Mouse (Mus musculus): Measurements from ENCODE around the gene Erlin1. TPM values are rescaled to one million over a fixed set of nuclear protein-coding genes. Genes with fewer than 3 reads are reported as not detected.

The Erlin1 gene
- polyA plus RNA-seq, 1 experiment from 2014 or later, result 16.3 TPM

- H3K27ac ChIP-seq (replicated peaks; ENCODE audit: low read depth, low read length), result peak overlapping the region; percentile 77
- ATAC-seq (ENCODE audit: low FRiP score, low TSS enrichment) (no peak), DNase-seq (no peak)
- H3K4me3 ChIP-seq (replicated peaks; ENCODE audit: low read depth, low read length), result peak overlapping the region; percentile 76
- peak overlapping the region; percentile 80 for H3K9ac ChIP-seq (replicated peaks; ENCODE audit: low read length)
- H3K36me3 ChIP-seq (ENCODE audit: control insufficient read depth, insufficient read depth, low read length), result peaks cover 16% of the 10 kb centered on the region
- 9% methylated on average over 4 of the region's 4 CpGs for WGBS
- H3K27me3 ChIP-seq (ENCODE audit: control insufficient read depth, insufficient read depth, low read length), result no peaks in the 10 kb centered on the region
- peak overlapping the region; percentile 89 for H3K4me2 ChIP-seq (ENCODE audit: low read length)
- H3K4me1 ChIP-seq (ENCODE audit: control insufficient read depth, insufficient read depth, low read length), result peaks cover 10% of the 10 kb centered on the region
- H3K9me3 ChIP-seq (ENCODE audit: control insufficient read depth, low read length), result no peaks in the 10 kb centered on the region
These were observed 288 bp upstream of the Erlin1 start for GRCm38 (mm10) chr19:44069914-44070232.

- 87% methylated on average over 4 of the region's 4 CpGs for WGBS
- H3K9ac ChIP-seq (replicated peaks; ENCODE audit: low read length), result no peak overlapping the region; the same call in 1 of the 2 replicates
- no peak for ATAC-seq (ENCODE audit: low FRiP score, low TSS enrichment)
These were observed 1.4 kb downstream of the Erlin1 start for GRCm38 (mm10) chr19:44068232-44068631.

GRCm38 (mm10) chr19:44067323-44068049 is 2.1 kb downstream of the Erlin1 start:
- H3K4me1 ChIP-seq (ENCODE audit: control insufficient read depth, insufficient read depth, low read length), result peaks cover 10% of the 10 kb centered on the region
- no peak overlapping the region for H3K27ac ChIP-seq (replicated peaks; ENCODE audit: low read depth, low read length)
- no peak overlapping the region for H3K4me3 ChIP-seq (replicated peaks; ENCODE audit: low read depth, low read length)
- H3K4me2 ChIP-seq (ENCODE audit: low read length), result no peak overlapping the region
- H3K9me3 ChIP-seq (ENCODE audit: control insufficient read depth, low read length), result no peaks in the 10 kb centered on the region
- no peaks in the 10 kb centered on the region for H3K27me3 ChIP-seq (ENCODE audit: control insufficient read depth, insufficient read depth, low read length)
- ATAC-seq (ENCODE audit: low FRiP score, low TSS enrichment) (no peak), DNase-seq (no peak)
- H3K36me3 ChIP-seq (ENCODE audit: control insufficient read depth, insufficient read depth, low read length), result peaks cover 18% of the 10 kb centered on the region; the same call in 1 of the 2 replicates
- no peak overlapping the region for H3K9ac ChIP-seq (replicated peaks; ENCODE audit: low read length)
- WGBS, result 88% methylated on average over 9 of the region's 9 CpGs

More at GRCm38 (mm10) chr19:44068232-44068631, 1.4 kb downstream of the Erlin1 start:
- Histone ChIP-seq H3K36me3 (ENCODE audit: control insufficient read depth, insufficient read depth, low read length) (peaks cover 18% of the 10 kb centered on the region; the same call in 1 of the 2 replicates), H3K27me3 (ENCODE audit: control insufficient read depth, insufficient read depth, low read length) (no peaks in the 10 kb centered on the region), H3K27ac (replicated peaks; ENCODE audit: low read depth, low read length) (no peak overlapping the region), H3K9me3 (ENCODE audit: control insufficient read depth, low read length) (no peaks in the 10 kb centered on the region), H3K4me3 (replicated peaks; ENCODE audit: low read depth, low read length) (peak overlapping the region; percentile 76), H3K4me2 (ENCODE audit: low read length) (peak overlapping the region; percentile 89), H3K4me1 (ENCODE audit: control insufficient read depth, insufficient read depth, low read length) (peaks cover 10% of the 10 kb centered on the region)
- DNase-seq, result no peak

GRCm38 (mm10) chr19:44064734-44065133 is 4.9 kb downstream of the Erlin1 start:
- no peaks in the 10 kb centered on the region for H3K27me3 ChIP-seq (ENCODE audit: control insufficient read depth, insufficient read depth, low read length)
- ATAC-seq (ENCODE audit: low FRiP score, low TSS enrichment), result no peak
- 95% methylated on average over 2 of the region's 2 CpGs for WGBS
- peaks cover 42% of the 10 kb centered on the region for H3K36me3 ChIP-seq (ENCODE audit: control insufficient read depth, insufficient read depth, low read length)
- no peak overlapping the region for H3K9ac ChIP-seq (replicated peaks; ENCODE audit: low read length)
- H3K4me1 ChIP-seq (ENCODE audit: control insufficient read depth, insufficient read depth, low read length), result peaks cover 10% of the 10 kb centered on the region
- no peak for DNase-seq
- no peak overlapping the region for H3K4me2 ChIP-seq (ENCODE audit: low read length)
- H3K27ac ChIP-seq (replicated peaks; ENCODE audit: low read depth, low read length), result no peak overlapping the region
- no peaks in the 10 kb centered on the region for H3K9me3 ChIP-seq (ENCODE audit: control insufficient read depth, low read length)
- no peak overlapping the region for H3K4me3 ChIP-seq (replicated peaks; ENCODE audit: low read depth, low read length)

GRCm38 (mm10) chr19:44063773-44064172 is 5.8 kb downstream of the Erlin1 start:
- Histone ChIP-seq H3K4me1 (ENCODE audit: control insufficient read depth, insufficient read depth, low read length) (peaks cover 8% of the 10 kb centered on the region), H3K27me3 (ENCODE audit: control insufficient read depth, insufficient read depth, low read length) (no peaks in the 10 kb centered on the region), H3K27ac (replicated peaks; ENCODE audit: low read depth, low read length) (no peak overlapping the region), H3K9ac (replicated peaks; ENCODE audit: low read length) (no peak overlapping the region), H3K9me3 (ENCODE audit: control insufficient read depth, low read length) (no peaks in the 10 kb centered on the region), H3K4me2 (ENCODE audit: low read length) (no peak overlapping the region), H3K4me3 (replicated peaks; ENCODE audit: low read depth, low read length) (no peak overlapping the region), H3K36me3 (ENCODE audit: control insufficient read depth, insufficient read depth, low read length) (peaks cover 51% of the 10 kb centered on the region)
- DNase-seq, result no peak
- WGBS, result 95% methylated on average over 7 of the region's 7 CpGs
- no peak for ATAC-seq (ENCODE audit: low FRiP score, low TSS enrichment)

- Histone ChIP-seq H3K27ac (replicated peaks; ENCODE audit: low read depth, low read length) (no peak overlapping the region), H3K4me2 (ENCODE audit: low read length) (no peak overlapping the region), H3K27me3 (ENCODE audit: control insufficient read depth, insufficient read depth, low read length) (no peaks in the 10 kb centered on the region), H3K36me3 (ENCODE audit: control insufficient read depth, insufficient read depth, low read length) (peaks cover 64% of the 10 kb centered on the region), H3K9ac (replicated peaks; ENCODE audit: low read length) (no peak overlapping the region), H3K9me3 (ENCODE audit: control insufficient read depth, low read length) (no peaks in the 10 kb centered on the region), H3K4me1 (ENCODE audit: control insufficient read depth, insufficient read depth, low read length) (no peaks in the 10 kb centered on the region), H3K4me3 (replicated peaks; ENCODE audit: low read depth, low read length) (no peak overlapping the region)
- ATAC-seq (ENCODE audit: low FRiP score, low TSS enrichment) (no peak), DNase-seq (no peak)
- WGBS, result 88% methylated on average over 3 of the region's 3 CpGs
These were observed 9.4 kb downstream of the Erlin1 start for GRCm38 (mm10) chr19:44060226-44060625.

GRCm38 (mm10) chr19:44055173-44055826 is 14.3 kb downstream of the Erlin1 start:
- peaks cover 47% of the 10 kb centered on the region for H3K36me3 ChIP-seq (ENCODE audit: control insufficient read depth, insufficient read depth, low read length)
- no peaks in the 10 kb centered on the region for H3K4me1 ChIP-seq (ENCODE audit: control insufficient read depth, insufficient read depth, low read length)
- DNase-seq (no peak), ATAC-seq (ENCODE audit: low FRiP score, low TSS enrichment) (no peak)
- no peak overlapping the region for H3K27ac ChIP-seq (replicated peaks; ENCODE audit: low read depth, low read length)
- no peaks in the 10 kb centered on the region for H3K27me3 ChIP-seq (ENCODE audit: control insufficient read depth, insufficient read depth, low read length)
- no peak overlapping the region for H3K4me2 ChIP-seq (ENCODE audit: low read length)
- H3K9ac ChIP-seq (replicated peaks; ENCODE audit: low read length), result no peak overlapping the region
- no peaks in the 10 kb centered on the region for H3K9me3 ChIP-seq (ENCODE audit: control insufficient read depth, low read length)
- no peak overlapping the region for H3K4me3 ChIP-seq (replicated peaks; ENCODE audit: low read depth, low read length)
- WGBS, result 84% methylated on average over 4 of the region's 4 CpGs

- no peak for DNase-seq
- no peaks in the 10 kb centered on the region for H3K27me3 ChIP-seq (ENCODE audit: control insufficient read depth, insufficient read depth, low read length)
These were observed 19.2 kb downstream of the Erlin1 start for GRCm38 (mm10) chr19:44050388-44050787.

GRCm38 (mm10) chr19:44049282-44049681 is 20.3 kb downstream of the Erlin1 start:
- no peak for ATAC-seq (ENCODE audit: low FRiP score, low TSS enrichment)
- no peak for DNase-seq
- Histone ChIP-seq H3K27me3 (ENCODE audit: control insufficient read depth, insufficient read depth, low read length) (no peaks in the 10 kb centered on the region), H3K4me3 (replicated peaks; ENCODE audit: low read depth, low read length) (no peak overlapping the region), H3K4me1 (ENCODE audit: control insufficient read depth, insufficient read depth, low read length) (no peaks in the 10 kb centered on the region), H3K27ac (replicated peaks; ENCODE audit: low read depth, low read length) (no peak overlapping the region), H3K9me3 (ENCODE audit: control insufficient read depth, low read length) (no peaks in the 10 kb centered on the region), H3K36me3 (ENCODE audit: control insufficient read depth, insufficient read depth, low read length) (peaks cover 30% of the 10 kb centered on the region), H3K4me2 (ENCODE audit: low read length) (no peak overlapping the region), H3K9ac (replicated peaks; ENCODE audit: low read length) (no peak overlapping the region)
- 59% methylated on average over 3 of the region's 3 CpGs for WGBS

More at GRCm38 (mm10) chr19:44050388-44050787, 19.2 kb downstream of the Erlin1 start:
- Histone ChIP-seq H3K4me1 (ENCODE audit: control insufficient read depth, insufficient read depth, low read length) (no peaks in the 10 kb centered on the region), H3K27ac (replicated peaks; ENCODE audit: low read depth, low read length) (no peak overlapping the region), H3K4me2 (ENCODE audit: low read length) (no peak overlapping the region), H3K36me3 (ENCODE audit: control insufficient read depth, insufficient read depth, low read length) (peaks cover 25% of the 10 kb centered on the region), H3K4me3 (replicated peaks; ENCODE audit: low read depth, low read length) (no peak overlapping the region), H3K9me3 (ENCODE audit: control insufficient read depth, low read length) (no peaks in the 10 kb centered on the region), H3K9ac (replicated peaks; ENCODE audit: low read length) (no peak overlapping the region)
- no peak for ATAC-seq (ENCODE audit: low FRiP score, low TSS enrichment)
- 93% methylated on average over 4 of the region's 4 CpGs for WGBS
